Mouse (Mus musculus) intestine, embryonic 15.5 days (tissue): Measurements from ENCODE around the gene Gfod2. TPM values are rescaled to one million over a fixed set of nuclear protein-coding genes. Genes with fewer than 3 reads are reported as not detected.
A peak's percentile ranks its signal among the peaks of the same experiment; 100 is the strongest.

Experiments used
- ATAC-seq: fragments of 200-750 bp; cut with Nextera tagmentation; 2 replicates; pipeline ENCODE4 v1.8.0; 2017; ENCODE audit warnings: moderate TSS enrichment, moderate library complexity
- H3K27ac ChIP-seq: fragments of 300-500 bp; sonication (generic); 2 replicates; pipeline ENCODE4 v1.5.1; 2015; ENCODE audit warnings: mild to moderate bottlenecking, inconsistent platforms
- H3K27me3 ChIP-seq: fragments of 300-500 bp; sonication (generic); replicated peaks from 2 replicates; pipeline ENCODE4 v1.6.1; 2015; ENCODE audit warnings: inconsistent platforms
- H3K36me3 ChIP-seq: fragments of 300-500 bp; sonication (generic); 2 replicates; pipeline ENCODE4 v1.6.1; 2015; ENCODE audit warnings: inconsistent platforms
- H3K4me1 ChIP-seq: fragments of 300-500 bp; sonication (generic); replicated peaks from 2 replicates; pipeline ENCODE4 v1.6.1; 2015; ENCODE audit warnings: inconsistent platforms
- H3K4me2 ChIP-seq: fragments of 300-500 bp; sonication (generic); replicated peaks from 2 replicates; pipeline ENCODE4 v1.6.1; 2015; ENCODE audit warnings: mild to moderate bottlenecking, inconsistent platforms
- H3K4me3 ChIP-seq: fragments of 300-500 bp; sonication (generic); replicated peaks from 2 replicates; pipeline ENCODE4 v1.5.1; 2015; ENCODE audit warnings: inconsistent platforms
- H3K9ac ChIP-seq: fragments of 300-500 bp; sonication (generic); 2 replicates; pipeline ENCODE4 v1.6.1; 2015; ENCODE audit warnings: inconsistent platforms
- H3K9me3 ChIP-seq: fragments of 300-500 bp; sonication (generic); 2 replicates; pipeline ENCODE4 v1.6.1; 2016; ENCODE audit warnings: inconsistent platforms
- WGBS: fragments of 180-500 bp; shearing (Covaris S2); methylation state at CpG from one replicate; pipeline ENCODE4 v1.1.7; 2015; 5-methylcytosine and 5-hydroxymethylcytosine counted together
- polyA plus RNA-seq: library from polyadenylated mRNA; unstranded; fragments of >200 nt; fragmentation: Nextera tagmentation; extraction: Ambion mirVana; gene quantifications from 2 replicates; pipeline ENCODE4 v1.2.1, GENCODE M21; 2015

Gfod2 gene
- polyA plus RNA-seq, 1 experiment from 2014 or later, result 10.5 TPM

DNA sequence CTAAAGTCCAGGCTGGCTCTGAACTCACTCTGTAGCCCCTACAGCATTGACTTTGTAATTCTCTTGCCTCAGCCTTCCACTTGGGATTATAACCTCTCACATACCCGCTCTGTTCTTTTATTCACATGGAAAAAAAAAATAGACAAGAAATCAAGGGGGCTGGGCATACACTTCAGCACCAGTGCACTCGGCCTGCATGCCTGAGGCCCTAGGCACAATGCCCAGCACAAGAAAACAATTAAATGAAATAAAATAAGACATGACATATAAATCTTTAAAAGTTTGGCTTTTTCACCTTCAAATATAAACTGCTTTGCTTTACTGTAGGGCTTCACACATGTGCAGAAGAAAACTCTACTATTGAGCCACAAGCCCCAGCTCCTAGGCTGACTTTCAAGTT, 4.5 kb downstream of the Gfod2 start:
- Histone ChIP-seq H3K27me3 (no peaks in the 10 kb centered on the region; the same call in 1 of the 2 replicates), H3K27ac (no peak overlapping the region), H3K9me3 (no peaks in the 10 kb centered on the region), H3K4me2 (no peak overlapping the region), H3K9ac (no peak overlapping the region), H3K36me3 (no peaks in the 10 kb centered on the region), H3K4me1 (peaks cover 14% of the 10 kb centered on the region), H3K4me3 (no peak overlapping the region)
- no peak for ATAC-seq
- 64% methylated on average over 2 of the region's 2 CpGs for WGBS

DNA sequence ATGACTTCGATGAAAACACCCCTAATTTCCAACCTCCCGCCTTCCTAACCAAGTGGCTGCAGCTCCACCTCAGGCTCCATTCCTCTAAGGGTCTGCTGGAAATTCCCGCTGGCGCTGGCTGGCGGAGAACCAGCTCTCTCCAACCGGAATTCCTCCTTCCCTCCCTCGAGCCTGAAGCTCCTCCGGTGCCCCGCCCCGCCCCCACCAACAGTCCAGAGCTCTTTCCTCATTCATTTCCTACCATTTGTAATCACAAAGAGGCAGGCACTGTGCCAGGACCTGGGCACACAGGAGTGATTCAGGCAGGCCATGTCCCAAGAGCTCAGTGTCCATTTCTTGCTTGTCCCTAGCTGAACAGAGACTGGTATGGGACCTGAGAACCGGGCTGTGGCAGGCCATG, 7.9 kb downstream of the Gfod2 start:
- ATAC-seq, result peak; percentile 53; the same call in 1 of the 2 replicates
- Histone ChIP-seq H3K4me2 (peak overlapping the region; percentile 15), H3K9ac (no peak overlapping the region), H3K4me3 (no peak overlapping the region), H3K27ac (peak overlapping the region; percentile 13; the same call in 1 of the 2 replicates), H3K9me3 (no peaks in the 10 kb centered on the region), H3K27me3 (no peaks in the 10 kb centered on the region; the same call in 1 of the 2 replicates), H3K36me3 (no peaks in the 10 kb centered on the region), H3K4me1 (peaks cover 11% of the 10 kb centered on the region)
- 6% methylated on average over 11 of the region's 11 CpGs for WGBS

- Histone ChIP-seq H3K27ac (no peak overlapping the region), H3K4me3 (no peak overlapping the region), H3K27me3 (no peaks in the 10 kb centered on the region), H3K9me3 (no peaks in the 10 kb centered on the region), H3K36me3 (no peaks in the 10 kb centered on the region), H3K4me2 (no peak overlapping the region), H3K4me1 (peaks cover 5% of the 10 kb centered on the region; the same call in 1 of the 2 replicates), H3K9ac (no peak overlapping the region)
- ATAC-seq, result no peak
- 81% methylated on average over 4 of the region's 4 CpGs for WGBS
Measured at GRCm38 (mm10) chr8:105743301-105743700, 15.2 kb downstream of the Gfod2 start.

GRCm38 (mm10) chr8:105739216-105739615, 19.2 kb downstream of the Gfod2 start:
- no peaks in the 10 kb centered on the region for H3K27me3 ChIP-seq
- H3K4me1 ChIP-seq, result 0 out of 2 replicates have a peak, but pooled peaks cover 2% of the 10 kb centered on the region
- no peak for ATAC-seq
- H3K27ac ChIP-seq, result no peak overlapping the region
- H3K4me2 ChIP-seq, result no peak overlapping the region
- H3K9me3 ChIP-seq, result no peaks in the 10 kb centered on the region
- no peak overlapping the region for H3K4me3 ChIP-seq
- H3K9ac ChIP-seq, result no peak overlapping the region
- H3K36me3 ChIP-seq, result no peaks in the 10 kb centered on the region
- WGBS, result 84% methylated on average over 5 of the region's 5 CpGs

GRCm38 (mm10) chr8:105732186-105732585, 26.3 kb downstream of the Gfod2 start:
- 92% methylated on average over 5 of the region's 5 CpGs for WGBS
- Histone ChIP-seq H3K4me3 (no peak overlapping the region), H3K36me3 (0 out of 2 replicates have a peak, but pooled peaks cover 3% of the 10 kb centered on the region), H3K9ac (no peak overlapping the region), H3K4me1 (no peaks in the 10 kb centered on the region), H3K9me3 (no peaks in the 10 kb centered on the region), H3K27me3 (no peaks in the 10 kb centered on the region), H3K27ac (no peak overlapping the region), H3K4me2 (no peak overlapping the region)
- no peak for ATAC-seq

- Histone ChIP-seq H3K9ac (no peak overlapping the region), H3K36me3 (0 out of 2 replicates have a peak, but pooled peaks cover 3% of the 10 kb centered on the region), H3K4me2 (no peak overlapping the region), H3K27ac (no peak overlapping the region), H3K27me3 (no peaks in the 10 kb centered on the region), H3K4me3 (no peak overlapping the region), H3K9me3 (no peaks in the 10 kb centered on the region), H3K4me1 (no peaks in the 10 kb centered on the region)
- ATAC-seq, result no peak
- WGBS, result 69% methylated on average over 18 of the region's 18 CpGs
Measured at GRCm38 (mm10) chr8:105727397-105728124, 30.9 kb downstream of the Gfod2 start.

GRCm38 (mm10) chr8:105725726-105726125, 32.7 kb downstream of the Gfod2 start:
- ATAC-seq, result no peak

DNA sequence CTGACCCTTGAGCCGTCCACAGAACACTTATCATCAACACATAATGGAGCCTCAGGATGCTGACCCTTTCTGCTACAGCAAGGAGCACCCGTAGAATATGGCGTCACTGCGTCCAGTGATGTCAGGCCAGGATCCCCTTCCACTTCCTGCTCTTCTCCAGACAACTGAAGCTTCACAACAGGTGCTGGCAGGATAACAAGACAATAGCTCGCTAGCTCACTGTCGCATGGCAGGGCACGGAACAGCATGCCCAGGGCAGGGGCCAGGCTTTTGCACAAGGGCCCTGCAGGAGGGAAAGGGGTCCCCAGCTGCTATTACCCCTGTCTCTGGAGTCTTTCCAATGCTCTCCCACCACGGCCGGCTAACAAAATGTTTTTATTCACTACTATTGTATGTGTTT, 35.6 kb downstream of the Gfod2 start:
- Histone ChIP-seq H3K36me3 (0 out of 2 replicates have a peak, but pooled peaks cover 3% of the 10 kb centered on the region), H3K9me3 (no peaks in the 10 kb centered on the region), H3K9ac (no peak overlapping the region), H3K4me2 (no peak overlapping the region), H3K4me3 (no peak overlapping the region), H3K27ac (no peak overlapping the region), H3K27me3 (no peaks in the 10 kb centered on the region), H3K4me1 (no peaks in the 10 kb centered on the region)
- WGBS, result 88% methylated on average over 9 of the region's 9 CpGs
- no peak for ATAC-seq

More at GRCm38 (mm10) chr8:105725726-105726125, 32.7 kb downstream of the Gfod2 start:
- no peaks in the 10 kb centered on the region for H3K4me1 ChIP-seq
- no peak overlapping the region for H3K27ac ChIP-seq
- no peak overlapping the region for H3K4me3 ChIP-seq
- no peaks in the 10 kb centered on the region for H3K27me3 ChIP-seq
- H3K4me2 ChIP-seq, result no peak overlapping the region
- WGBS, result 59% methylated on average over 5 of the region's 5 CpGs
- H3K9ac ChIP-seq, result no peak overlapping the region
- 0 out of 2 replicates have a peak, but pooled peaks cover 3% of the 10 kb centered on the region for H3K36me3 ChIP-seq
- H3K9me3 ChIP-seq, result no peaks in the 10 kb centered on the region

- H3K9ac ChIP-seq, result no peak overlapping the region
- no peaks in the 10 kb centered on the region for H3K36me3 ChIP-seq
- H3K27me3 ChIP-seq, result no peaks in the 10 kb centered on the region
- H3K4me2 ChIP-seq, result no peak overlapping the region
- no peak for ATAC-seq
- WGBS, result 84% methylated on average over 4 of the region's 4 CpGs
- no peaks in the 10 kb centered on the region for H3K9me3 ChIP-seq
- H3K4me1 ChIP-seq, result no peaks in the 10 kb centered on the region
- H3K27ac ChIP-seq, result no peak overlapping the region
- no peak overlapping the region for H3K4me3 ChIP-seq
Measured at GRCm38 (mm10) chr8:105719637-105720036, 38.8 kb downstream of the Gfod2 start.

GRCm38 (mm10) chr8:105716302-105716945, 42.0 kb downstream of the Gfod2 start:
- H3K27me3 ChIP-seq, result no peaks in the 10 kb centered on the region
- H3K4me3 ChIP-seq, result no peak overlapping the region
- H3K9me3 ChIP-seq, result no peaks in the 10 kb centered on the region
- H3K27ac ChIP-seq, result no peak overlapping the region
- no peaks in the 10 kb centered on the region for H3K36me3 ChIP-seq
- no peak overlapping the region for H3K9ac ChIP-seq
- no peak overlapping the region for H3K4me2 ChIP-seq
- H3K4me1 ChIP-seq, result no peaks in the 10 kb centered on the region
- 92% methylated on average over 15 of the region's 15 CpGs for WGBS
- no peak for ATAC-seq

GRCm38 (mm10) chr8:105715042-105715441, 43.4 kb downstream of the Gfod2 start:
- WGBS, result 72% methylated on average over 6 of the region's 6 CpGs
- Histone ChIP-seq H3K36me3 (no peaks in the 10 kb centered on the region), H3K27ac (no peak overlapping the region), H3K4me3 (no peak overlapping the region), H3K4me2 (no peak overlapping the region), H3K4me1 (no peaks in the 10 kb centered on the region), H3K27me3 (no peaks in the 10 kb centered on the region), H3K9me3 (no peaks in the 10 kb centered on the region), H3K9ac (no peak overlapping the region)
- no peak for ATAC-seq

- 4% methylated on average over 3 of the region's 3 CpGs for WGBS
- Histone ChIP-seq H3K9me3 (no peaks in the 10 kb centered on the region), H3K27ac (no peak overlapping the region), H3K4me1 (no peaks in the 10 kb centered on the region), H3K4me3 (no peak overlapping the region), H3K9ac (no peak overlapping the region), H3K27me3 (no peaks in the 10 kb centered on the region), H3K4me2 (no peak overlapping the region), H3K36me3 (no peaks in the 10 kb centered on the region)
- peak; percentile 72 for ATAC-seq
Measured at GRCm38 (mm10) chr8:105714139-105714538, 44.3 kb downstream of the Gfod2 start.
